Mouse (Mus musculus): ENCODE results near the gene Ptprn2.
"Not testable (repeated sequence)": the region's sequence is repeated elsewhere in the genome, so short reads cannot be mapped to it uniquely, and the experiment has no call there.

Gene Ptprn2

GRCm38 (mm10) chr12:116485591-116486403, at the start of gene Ptprn2:
Gene Ptprn2 (plus strand): TSS chr12:116485720.
- DNase-seq (ENCODE audit: low spot score in 2 of 2), result peak; percentile 49 to 71

GRCm38 (mm10) chr12:116436125-116436524, 49.4 kb upstream of the Ptprn2 start:
- no peak for DNase-seq (ENCODE audit: low spot score in 2 of 2)

- DNase-seq (ENCODE audit: low spot score in 2 of 2), result no peak
Observed at GRCm38 (mm10) chr12:116438591-116438990, 46.9 kb upstream of the Ptprn2 start.

GRCm38 (mm10) chr12:116442184-116442583, 43.3 kb upstream of the Ptprn2 start:
- no peak for DNase-seq (ENCODE audit: low spot score in 2 of 2)

DNA sequence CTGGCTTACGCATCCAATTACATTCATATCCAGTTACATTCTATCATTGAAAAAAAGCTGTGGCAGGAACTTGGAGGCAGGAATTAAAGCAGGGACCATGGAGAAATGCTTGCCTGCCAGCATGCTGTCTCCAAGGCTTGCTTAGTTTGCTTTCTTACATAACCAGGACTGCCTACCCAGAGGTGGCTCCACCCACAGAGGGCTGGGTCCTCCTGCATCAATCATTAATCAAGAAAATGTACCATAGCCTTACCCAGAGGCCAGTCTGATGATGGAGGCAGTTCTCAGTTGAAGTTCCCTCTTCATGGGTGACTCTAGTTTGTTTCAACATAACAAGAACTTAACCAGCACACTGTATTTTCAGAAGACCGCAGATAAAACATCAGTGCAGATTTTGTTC, 36.0 kb upstream of the Ptprn2 start:
- DNase-seq (ENCODE audit: low spot score in 2 of 2), result no peak

GRCm38 (mm10) chr12:116460379-116461065, 25.0 kb upstream of the Ptprn2 start:
- no peak for DNase-seq (ENCODE audit: low spot score in 2 of 2)

GRCm38 (mm10) chr12:116467030-116467429, 18.5 kb upstream of the Ptprn2 start:
- DNase-seq (ENCODE audit: low spot score in 2 of 2), result no peak

DNA sequence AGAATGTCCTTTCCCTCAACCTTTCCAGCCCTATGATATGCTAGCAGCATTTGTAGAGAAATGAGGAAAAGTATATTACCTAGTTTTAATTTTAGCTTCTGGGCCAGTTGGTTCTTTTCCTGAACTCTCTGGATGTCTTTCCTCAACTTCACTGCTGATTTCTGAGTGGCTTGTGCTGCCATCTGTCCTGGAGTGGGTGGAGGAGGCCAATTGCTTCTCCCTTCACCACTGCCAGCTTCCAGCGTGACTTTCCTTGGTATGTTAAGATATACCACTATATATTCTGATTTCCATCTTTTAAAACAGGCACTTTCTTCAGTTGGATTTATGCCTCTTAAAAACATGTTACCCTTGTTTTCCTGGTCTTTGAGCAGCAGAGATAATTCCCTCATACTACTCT, 17.2 kb upstream of the Ptprn2 start:
- DNase-seq (ENCODE audit: low spot score in 2 of 2), result no peak

DNA sequence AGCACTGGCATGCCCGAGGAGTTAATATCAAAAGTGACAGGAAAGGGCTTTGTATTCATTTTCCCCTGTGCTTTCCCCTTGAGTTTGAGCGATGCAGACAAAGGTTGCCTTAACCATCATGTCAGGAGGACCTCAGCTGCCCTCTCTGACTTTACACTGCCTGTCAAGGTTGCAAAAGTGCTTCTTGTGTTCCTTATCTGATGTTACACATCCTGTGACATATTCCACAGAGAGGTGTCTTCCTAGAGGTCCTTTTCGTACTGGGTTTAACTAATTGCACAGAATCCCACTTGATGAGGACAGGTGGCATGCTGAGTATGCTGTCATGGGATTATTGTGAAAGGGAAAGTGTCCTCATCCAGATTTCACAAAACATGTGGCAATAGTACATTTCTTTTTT, 16.4 kb upstream of the Ptprn2 start:
- no peak for DNase-seq (ENCODE audit: low spot score in 2 of 2)

DNA sequence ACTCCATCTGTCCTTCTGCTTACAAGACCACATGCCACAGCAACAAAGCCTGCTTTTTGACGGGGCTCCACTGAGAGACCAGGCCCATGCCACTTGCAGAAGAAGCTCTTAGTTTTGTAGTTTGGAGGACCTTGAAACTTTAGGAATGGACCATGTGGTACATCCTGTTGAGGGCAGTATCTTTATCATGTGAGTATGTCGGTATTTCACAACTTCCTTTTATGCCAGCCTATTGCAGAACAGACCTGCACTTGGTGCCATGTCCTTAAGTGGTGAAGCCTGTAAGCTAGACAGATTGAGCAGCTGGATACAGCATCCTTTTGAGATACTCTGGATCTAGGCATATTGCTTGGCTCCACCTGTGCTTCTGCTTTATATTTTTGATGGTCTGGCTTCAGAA, 12.3 kb upstream of the Ptprn2 start:
- DNase-seq (ENCODE audit: low spot score in 2 of 2), result no peak

GRCm38 (mm10) chr12:116473761-116474160, 11.8 kb upstream of the Ptprn2 start:
- DNase-seq (ENCODE audit: low spot score in 2 of 2), result no peak

DNA sequence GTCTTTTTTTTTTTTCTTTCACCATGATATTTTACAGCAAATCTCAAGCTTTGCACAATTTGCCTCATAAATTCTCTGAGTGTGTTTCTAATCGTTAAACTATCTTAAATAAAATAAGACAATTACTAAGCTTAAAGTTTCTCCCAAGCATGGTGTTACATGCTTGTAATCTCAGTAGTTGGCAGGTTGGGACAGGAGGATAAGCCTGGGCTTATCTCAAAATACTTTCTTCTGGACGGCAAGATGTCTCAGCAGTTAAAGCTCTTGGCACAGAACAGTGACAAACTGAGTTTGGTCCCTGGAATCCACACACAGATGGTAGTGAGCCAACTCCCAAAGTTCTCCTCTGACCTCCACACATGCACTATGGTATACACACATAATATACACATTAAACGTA, 10.8 kb upstream of the Ptprn2 start:
- peak in 1 of 2 experiments; percentile 25 for DNase-seq (ENCODE audit: low spot score in 2 of 2)

DNA sequence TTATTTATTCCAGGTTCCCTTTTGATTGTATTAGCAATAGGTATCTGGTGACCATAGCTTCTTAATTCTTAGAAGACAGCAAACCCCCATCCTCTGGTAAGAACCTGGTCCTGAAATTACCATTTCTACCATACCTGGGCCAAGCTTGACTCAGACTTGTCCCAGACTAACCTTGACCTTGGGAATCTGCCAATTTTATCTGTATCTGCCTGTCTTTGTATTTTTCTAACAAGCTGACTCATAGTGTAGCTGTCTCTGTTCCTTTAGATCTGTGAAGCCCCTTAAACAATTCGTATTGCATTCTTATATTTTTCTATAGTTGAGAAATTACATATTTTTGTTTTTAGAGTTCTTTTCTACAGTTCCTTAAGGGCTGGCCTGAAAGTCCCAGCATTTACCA, 6.7 kb upstream of the Ptprn2 start:
- DNase-seq (ENCODE audit: low spot score in 2 of 2), result no peak

GRCm38 (mm10) chr12:116481921-116482320, 3.6 kb upstream of the Ptprn2 start:
- no peak for DNase-seq (ENCODE audit: low spot score in 2 of 2)

DNA sequence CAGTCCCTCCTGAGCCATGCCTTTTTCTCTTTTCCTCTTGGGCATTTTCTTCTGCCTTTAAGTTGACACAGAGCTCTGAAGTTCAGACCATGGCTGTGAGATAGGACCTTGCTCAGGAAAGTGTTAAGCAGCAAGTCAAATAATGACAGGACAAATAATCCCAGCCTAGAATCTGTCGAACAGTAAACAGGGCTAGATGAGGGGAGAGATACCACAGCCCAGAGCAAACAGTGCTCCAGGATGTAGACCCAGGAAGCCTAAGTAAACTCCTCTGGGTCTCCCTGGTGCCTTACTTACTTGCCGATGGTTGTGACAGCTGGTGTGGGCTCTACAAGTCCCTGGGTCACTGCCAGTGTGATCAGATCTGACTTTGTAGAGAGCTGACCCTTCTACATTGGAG, 1.9 kb upstream of the Ptprn2 start:
- no peak for DNase-seq (ENCODE audit: low spot score in 2 of 2)

DNA sequence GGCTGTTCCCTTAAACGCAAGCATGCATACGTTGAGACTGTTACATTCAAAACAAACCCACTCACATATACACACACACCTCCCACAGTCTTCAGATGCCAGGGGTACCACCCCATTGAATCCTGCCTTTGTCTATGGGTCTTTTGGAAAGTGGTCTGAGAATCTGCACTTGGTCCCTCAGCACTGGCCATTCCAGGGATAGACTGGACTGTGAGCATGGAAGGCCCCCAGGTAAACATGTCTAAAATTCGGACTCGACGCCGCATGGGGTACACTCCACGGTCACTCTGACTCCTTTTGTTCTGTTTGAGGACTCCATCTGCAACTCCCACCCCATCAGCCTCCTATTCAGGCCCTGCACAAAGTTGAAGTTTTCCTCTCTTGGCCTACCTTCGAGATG, 529 bp upstream of the Ptprn2 start:
- DNase-seq (ENCODE audit: low spot score in 2 of 2), result no peak

DNA sequence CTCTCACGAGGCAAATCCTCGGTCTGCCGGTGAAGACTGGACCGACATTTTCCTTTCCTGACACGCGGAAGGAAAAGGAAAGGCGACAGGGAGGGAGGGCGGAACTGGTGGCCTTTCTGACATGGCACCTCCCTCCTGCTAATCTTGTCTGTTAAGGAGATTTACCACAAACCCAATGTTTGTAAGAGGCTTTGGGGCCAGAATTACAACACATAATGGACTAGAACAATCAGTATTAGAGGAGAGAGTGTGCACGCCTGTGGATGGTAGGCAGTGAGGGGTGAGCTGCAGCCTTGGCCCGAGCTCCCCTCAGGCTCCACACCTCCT, 847 bp downstream of the Ptprn2 start:
- DNase-seq (ENCODE audit: low spot score in 2 of 2), result no peak

- DNase-seq (ENCODE audit: low spot score in 2 of 2), result no peak
Observed at GRCm38 (mm10) chr12:116488836-116489235, 3.3 kb downstream of the Ptprn2 start.

DNA sequence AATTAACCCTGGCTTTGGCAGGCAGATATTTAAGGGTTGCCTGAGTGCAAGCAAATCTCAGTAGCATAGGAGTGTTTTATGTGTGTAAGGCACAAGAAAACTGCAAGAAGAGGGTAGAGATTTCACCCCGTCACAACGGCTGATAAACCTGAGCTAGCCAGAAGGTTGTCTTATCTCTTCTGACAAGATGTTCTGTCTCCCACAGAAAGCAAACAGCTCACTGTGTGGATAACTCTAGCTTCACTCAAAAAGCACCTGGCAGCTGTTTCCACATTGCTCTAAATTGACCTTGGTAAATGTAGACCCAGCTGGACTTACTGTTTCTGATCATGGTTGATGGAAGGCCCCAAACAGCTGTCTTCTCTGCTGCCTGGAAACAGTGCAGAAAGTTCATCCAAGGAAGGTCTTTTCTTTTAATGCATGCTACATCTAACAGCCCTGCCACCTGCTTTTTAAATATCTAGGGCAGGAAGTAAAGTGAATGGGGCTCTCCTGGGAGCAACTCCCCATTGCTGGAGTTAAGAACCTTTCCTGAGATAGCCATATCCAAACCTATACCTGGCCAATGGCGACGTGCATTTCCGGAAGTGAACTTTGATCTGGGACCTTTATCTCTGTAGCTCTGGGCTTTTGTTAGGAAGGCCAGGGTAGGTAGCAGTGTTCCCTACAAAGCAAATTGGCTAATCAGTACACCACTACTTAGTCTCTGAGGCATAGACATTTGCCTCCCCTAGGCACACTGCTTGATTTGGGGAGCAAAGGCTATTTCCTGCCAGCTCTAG, 5.2 kb downstream of the Ptprn2 start:
- DNase-seq (ENCODE audit: low spot score in 2 of 2), result no peak

DNA sequence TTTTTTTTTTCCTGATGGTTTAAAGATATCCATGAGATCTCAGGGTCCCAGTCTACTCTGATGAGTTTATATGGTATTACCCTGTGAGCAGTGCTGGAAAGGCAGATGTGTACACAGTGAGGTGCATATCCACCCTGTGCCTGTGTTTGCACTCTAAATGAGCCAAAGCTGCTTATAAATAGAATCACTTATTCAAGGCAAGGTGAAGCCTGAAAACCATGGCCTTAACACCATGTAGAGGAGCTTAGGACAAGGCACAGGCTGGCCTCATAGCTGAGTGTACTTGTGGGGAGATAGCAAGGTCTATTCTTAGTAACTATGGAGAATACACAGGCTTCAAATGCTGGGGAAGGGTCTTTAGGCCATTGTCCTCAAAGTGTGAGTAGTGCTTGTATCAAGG, 13.1 kb downstream of the Ptprn2 start:
- no peak for DNase-seq (ENCODE audit: low spot score in 2 of 2)

GRCm38 (mm10) chr12:116500652-116501051, 15.1 kb downstream of the Ptprn2 start:
- DNase-seq (ENCODE audit: low spot score in 2 of 2), result no peak

- no peak for DNase-seq (ENCODE audit: low spot score in 2 of 2)
Observed at GRCm38 (mm10) chr12:116512482-116512881, 27.0 kb downstream of the Ptprn2 start.

DNA sequence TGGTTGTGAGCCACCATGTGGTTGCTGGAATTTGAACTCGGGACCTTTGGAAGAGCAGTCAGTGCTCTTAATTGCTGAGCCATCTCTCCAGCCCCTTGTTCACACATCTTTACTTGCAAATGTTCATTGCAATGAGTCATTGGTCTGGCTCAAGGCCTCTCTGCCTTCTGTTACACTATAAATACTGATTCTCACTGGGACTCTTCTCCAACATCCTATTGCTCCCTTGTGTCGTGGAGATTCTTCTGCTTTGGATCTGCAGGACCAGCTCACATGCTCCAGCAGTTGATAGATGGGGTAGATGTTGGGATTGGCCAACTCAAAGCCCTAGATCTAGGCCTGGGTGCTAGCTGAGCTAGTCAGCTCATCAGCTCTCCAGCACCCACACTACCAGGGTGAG, 28.3 kb downstream of the Ptprn2 start:
- not testable (repeated sequence) for DNase-seq (ENCODE audit: low spot score in 2 of 2)
